Mouse (Mus musculus): ENCODE measurements around the gene Tmem151a. TPM values are rescaled to one million over a fixed set of nuclear protein-coding genes. Genes with fewer than 3 reads are reported as not detected.
A peak's percentile ranks its signal among the peaks of the same experiment; 100 is the strongest.

Gene Tmem151a
- total RNA-seq, 2 experiments from 2014 or later, result not detected

DNA sequence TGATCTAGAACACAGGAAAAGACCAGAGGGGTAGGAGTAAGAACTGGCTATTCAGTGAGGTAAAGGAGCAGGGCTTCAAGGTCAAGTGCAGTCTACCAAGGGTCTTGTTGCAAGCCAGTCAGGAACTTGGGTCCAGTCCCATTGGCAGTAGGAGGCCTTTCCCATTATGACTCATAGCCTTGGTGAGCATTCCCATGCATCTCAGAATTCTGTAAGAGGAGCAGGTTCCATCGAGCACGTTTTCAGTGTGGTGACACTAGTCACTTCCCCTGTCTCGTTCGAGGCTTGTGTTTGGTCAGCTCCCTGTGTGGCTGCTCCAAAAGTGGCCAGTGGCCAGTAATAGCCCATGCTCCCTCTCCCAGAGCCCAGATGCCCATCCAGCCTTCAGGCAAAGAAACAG, 39.8 kb downstream of the Tmem151a start:
- DNase-seq, result no peak

GRCm38 (mm10) chr19:5041588-5041987, 43.7 kb downstream of the Tmem151a start:
- DNase-seq, result no peak

DNA sequence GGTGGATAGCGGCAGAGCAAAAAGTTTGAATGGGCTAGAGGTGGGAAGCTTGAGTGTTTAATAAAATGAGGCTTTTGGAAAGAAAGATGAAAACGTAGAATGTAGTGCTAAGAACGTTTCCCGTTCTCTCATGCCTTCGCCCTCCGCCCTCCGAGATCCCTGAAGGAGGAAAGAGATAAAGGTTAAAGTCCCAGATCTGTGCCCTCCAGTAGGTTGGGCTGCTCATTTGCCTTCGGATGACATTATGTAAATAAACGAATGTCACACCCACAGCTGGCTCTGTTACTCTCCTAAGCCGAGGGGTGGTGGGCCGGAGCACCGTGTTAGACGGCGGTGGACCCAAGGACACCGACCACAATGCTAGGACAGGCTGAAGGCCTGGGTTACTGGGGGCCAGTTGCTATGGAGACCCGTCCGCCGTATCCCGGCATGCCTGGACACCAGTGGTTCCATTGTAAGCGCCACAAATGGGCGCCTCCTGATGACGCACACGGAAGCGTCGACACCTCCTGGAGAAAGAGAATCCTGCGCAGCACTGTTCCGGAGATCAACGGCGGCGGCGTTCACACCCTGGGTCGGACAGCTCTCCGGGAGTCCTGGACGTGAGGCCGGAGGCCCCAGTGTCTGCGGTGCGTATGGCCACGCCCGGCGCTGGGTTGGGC, 44.3 kb downstream of the Tmem151a start, which contains the start of gene Brms1:
Gene Brms1 (plus strand): TSS at position 493 of the 662 bp plus-strand sequence.
- DNase-seq, result peak; percentile 88

GRCm38 (mm10) chr19:5039301-5040114, 45.8 kb downstream of the Tmem151a start:
- DNase-seq, result no peak

DNA sequence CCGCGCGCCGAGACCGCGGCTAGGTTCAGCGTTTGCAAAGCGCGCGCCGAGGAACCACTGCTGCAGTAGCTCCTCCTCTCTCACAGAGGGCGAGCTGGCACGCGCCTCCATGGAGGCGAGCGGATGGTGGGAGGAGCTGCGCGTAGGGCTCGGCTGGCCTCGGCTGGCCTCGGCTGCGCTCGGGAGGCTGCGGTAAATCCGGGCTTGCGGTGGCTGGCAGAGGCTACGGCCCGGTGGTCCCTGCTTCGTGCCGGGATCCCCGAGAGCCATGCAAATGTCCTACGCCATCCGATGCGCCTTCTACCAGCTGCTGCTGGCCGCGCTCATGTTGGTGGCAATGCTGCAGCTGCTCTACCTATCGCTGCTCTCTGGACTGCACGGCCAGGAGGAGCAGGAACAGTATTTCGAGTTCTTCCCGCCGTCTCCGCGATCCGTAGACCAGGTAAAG, 46.6 kb downstream of the Tmem151a start, which contains the start of the genes B4gat1 and AC124502.3:
Gene B4gat1 (plus strand): TSS at position 118 of the 448 bp plus-strand sequence.
Gene AC124502.3 (plus strand): TSS at position 183 of the 448 bp plus-strand sequence.
- peak; percentile 89 for DNase-seq

GRCm38 (mm10) chr19:5037678-5038571, 47.4 kb downstream of the Tmem151a start:
- DNase-seq, result peak; percentile 59

GRCm38 (mm10) chr19:5036577-5036976, 48.8 kb downstream of the Tmem151a start:
- no peak for DNase-seq

DNA sequence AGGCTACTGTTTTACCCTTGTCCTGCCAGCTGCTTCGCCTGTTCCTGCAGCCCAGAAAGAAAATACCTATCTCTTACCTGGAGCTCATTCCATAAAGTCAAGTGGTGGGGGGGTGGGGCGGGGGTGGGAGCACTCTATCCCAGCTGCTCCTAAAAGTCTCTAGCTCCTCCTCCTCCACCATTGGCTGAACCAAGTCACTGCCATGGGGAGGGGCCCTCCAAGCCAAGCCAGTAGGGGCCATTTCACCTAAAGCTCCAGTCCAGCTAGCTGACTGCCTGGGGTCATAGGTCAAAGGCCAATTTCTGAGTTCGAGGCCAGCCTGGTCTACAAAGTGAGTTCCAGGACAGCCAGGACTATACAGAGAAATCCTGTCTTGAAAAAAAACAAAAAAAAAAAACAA, 52.6 kb downstream of the Tmem151a start:
- no peak for DNase-seq

GRCm38 (mm10) chr19:5026111-5026510, 59.2 kb downstream of the Tmem151a start:
- DNase-seq, result no peak

GRCm38 (mm10) chr19:5023621-5024479, 61.5 kb downstream of the Tmem151a start, which contains the start of gene Slc29a2:
Slc29a2 (plus strand) TSS chr19:5023860.
- DNase-seq, result peak; percentile 92

GRCm38 (mm10) chr19:5021416-5021815, 63.9 kb downstream of the Tmem151a start:
- no peak for DNase-seq

Other genes with a start within 250 kb of the Tmem151a start
- 10 to 100 TPM; 26.3 to 27.1 TPM for gene Ccs, start 246.2 kb downstream of the Tmem151a start, total RNA-seq (2021)
- gene Ccdc87, start 246.2 kb downstream of the Tmem151a start, total RNA-seq (2021), result not detected
- gene Ctsf, start 230.4 kb downstream of the Tmem151a start, total RNA-seq (2021), result 10 to 100 TPM; 28.4 to 41.6 TPM
- 1,000 to 10,000 TPM; 7,181 to 7,860 TPM for gene Actn3, start 207.6 kb downstream of the Tmem151a start, total RNA-seq (2021)
- gene Zdhhc24, start 206.9 kb downstream of the Tmem151a start, total RNA-seq (2021), result 1 to 10 TPM; 2.4 to 2.8 TPM
- gene Bbs1, start 178.9 kb downstream of the Tmem151a start, total RNA-seq (2021), result 1 to 10 TPM; 1.6 to 2.6 TPM
- 10 to 100 TPM; 15.6 to 23.4 TPM for gene Dpp3, start 157.2 kb downstream of the Tmem151a start, total RNA-seq (2021)
- 1 to 10 TPM in 1 of 2 experiments, under 1 TPM in 1; 0.87 to 1.2 TPM for gene Peli3, start 142.4 kb downstream of the Tmem151a start, total RNA-seq (2021)
- 10 to 100 TPM; 57.6 to 59.6 TPM for gene Mrpl11, start 123.4 kb downstream of the Tmem151a start, total RNA-seq (2021)
- gene Npas4, start 95.2 kb downstream of the Tmem151a start, total RNA-seq (2021), result not detected
- 10 to 100 TPM in 1 of 2 experiments, 1 to 10 TPM in 1; 7.9 to 11.6 TPM for gene Slc29a2, start 61.7 kb downstream of the Tmem151a start, total RNA-seq (2021)
- 10 to 100 TPM; 17.9 to 20.1 TPM for gene B4gat1, start 46.7 kb downstream of the Tmem151a start, total RNA-seq (2021)
- 1 to 10 TPM in 1 of 2 experiments, under 1 TPM in 1; 0.26 to 1.4 TPM for gene AC124502.3, start 46.6 kb downstream of the Tmem151a start, total RNA-seq (2021)
- 10 to 100 TPM; 11.6 to 12.6 TPM for gene Brms1, start 44.2 kb downstream of the Tmem151a start, total RNA-seq (2021)
- gene Rin1, start 35.0 kb downstream of the Tmem151a start, total RNA-seq (2021), result 1 to 10 TPM; 1.3 to 2.1 TPM
- gene Cd248, start 17.5 kb downstream of the Tmem151a start, total RNA-seq (2021), result 10 to 100 TPM; 13.8 to 23.3 TPM
- gene Yif1a, start 3.0 kb upstream of the Tmem151a start, total RNA-seq (2021), result 10 to 100 TPM; 38.1 to 47.5 TPM
- not detected for gene Cnih2, start 13.0 kb upstream of the Tmem151a start, total RNA-seq (2021)
- 100 to 1,000 TPM; 113 to 127 TPM for gene Rab1b, start 21.5 kb upstream of the Tmem151a start, total RNA-seq (2021)
- 10 to 100 TPM; 51.9 TPM for gene Klc2, start 33.0 kb upstream of the Tmem151a start, total RNA-seq (2021)
- gene Pacs1, start 187.6 kb upstream of the Tmem151a start, total RNA-seq (2021), result 1 to 10 TPM; 5.6 to 6.5 TPM
- 10 to 100 TPM; 65.4 to 69.5 TPM for gene Sf3b2, start 209.9 kb upstream of the Tmem151a start, total RNA-seq (2021)
- not detected for gene Gal3st3, start 212.8 kb upstream of the Tmem151a start, total RNA-seq (2021)